Mouse (Mus musculus): ENCODE results near the gene Foxb2. TPM values are rescaled to one million over a fixed set of nuclear protein-coding genes. Genes with fewer than 3 reads are reported as not detected.
"Not testable (repeated sequence)": the region's sequence is repeated elsewhere in the genome, so short reads cannot be mapped to it uniquely, and the experiment has no call there.

Gene Foxb2
- total RNA-seq (2022) = not detected

GRCm38 (mm10) chr19:16873221-16873861, at the start of gene Foxb2:
Gene Foxb2 (minus strand): TSS chr19:16873805.
- DNase-seq (ENCODE audit: low spot score in 2 of 2) = no peak

- no peak for DNase-seq (ENCODE audit: low spot score in 2 of 2)
Observed at GRCm38 (mm10) chr19:16911507-16911906, 37.9 kb upstream of the Foxb2 start.

GRCm38 (mm10) chr19:16903106-16903505, 29.5 kb upstream of the Foxb2 start:
- DNase-seq (ENCODE audit: low spot score in 2 of 2) = no peak

- no peak for DNase-seq (ENCODE audit: low spot score in 2 of 2)
Observed at GRCm38 (mm10) chr19:16899716-16900115, 26.1 kb upstream of the Foxb2 start.

GRCm38 (mm10) chr19:16898576-16898975, 25.0 kb upstream of the Foxb2 start:
- no peak for DNase-seq (ENCODE audit: low spot score in 2 of 2)

GRCm38 (mm10) chr19:16876458-16876770, 2.8 kb upstream of the Foxb2 start:
- no peak for DNase-seq (ENCODE audit: low spot score in 2 of 2)

- DNase-seq (ENCODE audit: low spot score in 2 of 2) = no peak
Observed at GRCm38 (mm10) chr19:16875631-16876457, 2.2 kb upstream of the Foxb2 start.

- no peak for DNase-seq (ENCODE audit: low spot score in 2 of 2)
Observed at GRCm38 (mm10) chr19:16874991-16875540, 1.5 kb upstream of the Foxb2 start.

- no peak for DNase-seq (ENCODE audit: low spot score in 2 of 2)
Observed at GRCm38 (mm10) chr19:16873942-16874861, 597 bp upstream of the Foxb2 start.

- DNase-seq (ENCODE audit: low spot score in 2 of 2) = no peak
Observed at GRCm38 (mm10) chr19:16872331-16873180, 1.0 kb downstream of the Foxb2 start.

GRCm38 (mm10) chr19:16871192-16871760, 2.3 kb downstream of the Foxb2 start:
- no peak for DNase-seq (ENCODE audit: low spot score in 2 of 2)

GRCm38 (mm10) chr19:16870501-16871191, 3.0 kb downstream of the Foxb2 start:
- DNase-seq (ENCODE audit: low spot score in 2 of 2) = no peak

- DNase-seq (ENCODE audit: low spot score in 2 of 2) = no peak
Observed at GRCm38 (mm10) chr19:16868534-16868933, 5.1 kb downstream of the Foxb2 start.

- DNase-seq (ENCODE audit: low spot score in 2 of 2) = no peak
Observed at GRCm38 (mm10) chr19:16858646-16859045, 15.0 kb downstream of the Foxb2 start.

GRCm38 (mm10) chr19:16856752-16857151, 16.9 kb downstream of the Foxb2 start:
- DNase-seq (ENCODE audit: low spot score in 2 of 2) = no peak

GRCm38 (mm10) chr19:16844091-16844490, 29.5 kb downstream of the Foxb2 start:
- DNase-seq (ENCODE audit: low spot score in 2 of 2) = not testable (repeated sequence)

GRCm38 (mm10) chr19:16841516-16842249, 31.9 kb downstream of the Foxb2 start:
- DNase-seq (ENCODE audit: low spot score in 2 of 2) = no peak

- no peak for DNase-seq (ENCODE audit: low spot score in 2 of 2)
Observed at GRCm38 (mm10) chr19:16841001-16841400, 32.6 kb downstream of the Foxb2 start.

GRCm38 (mm10) chr19:16827657-16828056, 45.9 kb downstream of the Foxb2 start:
- DNase-seq (ENCODE audit: low spot score in 2 of 2) = no peak

All from layer of hippocampus, adult 8-10 months (tissue).